Mouse (Mus musculus): Measurements from ENCODE around the gene Ccl4.

Ccl4 gene

DNA sequence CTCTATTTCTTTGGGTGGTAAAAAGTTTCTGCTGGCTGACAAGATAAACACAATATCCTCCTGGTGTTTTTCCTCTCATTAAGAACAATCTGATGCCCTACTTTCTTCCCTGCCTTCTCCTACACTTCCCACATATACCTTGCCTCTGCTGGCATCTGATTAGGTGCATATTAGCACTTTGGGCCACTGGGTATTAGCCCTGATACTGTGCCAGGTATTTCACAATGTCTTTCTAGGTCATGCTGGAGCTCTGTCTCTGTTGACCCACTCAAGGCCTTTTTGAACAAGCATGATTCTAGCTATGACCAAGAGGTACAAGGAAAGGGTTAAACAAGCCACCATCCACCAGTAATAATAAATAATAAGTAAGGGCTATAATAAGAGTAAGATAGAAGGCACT is 9.4 kb downstream of the Ccl4 start:
- in situ Hi-C loops (cut with MseI, MboI) = no loop called here

DNA sequence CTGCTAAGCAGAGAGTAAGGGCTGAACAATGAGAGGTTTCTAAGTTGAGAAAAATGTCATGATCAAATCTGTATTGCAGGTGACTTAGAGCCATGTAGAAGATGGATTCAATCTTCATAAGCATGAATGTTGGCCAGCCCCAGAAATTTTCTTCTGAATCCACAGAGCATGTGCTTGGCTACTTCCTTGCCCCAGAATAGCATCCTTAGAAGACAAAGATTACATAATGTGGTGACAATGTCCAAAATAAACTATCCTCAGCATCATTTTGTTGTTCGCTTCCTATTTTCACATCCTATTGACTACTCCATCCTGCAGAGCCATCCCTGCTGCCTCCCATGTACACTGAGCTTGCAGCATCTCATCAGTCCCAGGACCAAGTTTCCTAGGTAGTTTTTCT is 13.3 kb downstream of the Ccl4 start:
- in situ Hi-C loops (cut with MseI, MboI) = no loop called here

DNA sequence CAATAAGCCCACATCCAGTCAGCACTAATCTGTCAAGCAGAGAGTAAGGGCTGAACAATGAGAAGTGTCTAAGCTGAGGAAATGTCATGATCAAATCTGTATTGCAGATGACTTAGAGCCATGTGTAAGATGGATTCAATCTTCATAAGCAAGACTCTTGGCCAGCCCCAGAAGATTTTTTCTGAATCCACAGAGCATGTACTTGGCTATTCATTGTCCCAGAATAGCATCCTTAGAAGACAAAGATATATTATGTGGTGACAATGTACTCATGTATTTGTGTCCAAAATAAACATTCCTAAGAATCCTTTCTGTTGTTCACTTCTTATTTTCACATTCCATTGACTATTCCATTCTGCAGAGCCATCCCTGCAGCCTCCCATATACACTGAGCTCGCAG is 27.5 kb downstream of the Ccl4 start:
- in situ Hi-C loops (cut with MseI, MboI) = no loop called here

DNA sequence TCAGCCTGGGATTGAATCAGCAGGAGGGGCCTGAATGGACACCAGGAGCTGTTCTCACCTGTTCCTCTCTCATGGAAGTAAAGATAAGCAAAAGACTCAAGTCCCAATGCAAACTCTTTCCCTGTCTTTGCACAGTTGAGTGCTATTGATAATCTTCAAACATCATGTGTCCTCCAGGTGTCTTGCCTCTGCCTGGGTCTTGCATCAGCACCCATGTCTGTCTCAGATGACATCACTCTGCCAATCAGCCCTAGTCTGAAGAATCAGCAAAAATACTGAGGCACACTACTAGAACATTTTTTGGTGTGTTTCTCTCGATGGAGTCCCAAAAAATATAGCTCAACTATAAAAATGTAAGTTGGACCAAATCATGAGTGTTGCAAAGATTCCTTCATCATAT is 29.6 kb downstream of the Ccl4 start:
- in situ Hi-C loops (cut with MseI, MboI) = no loop called here

DNA sequence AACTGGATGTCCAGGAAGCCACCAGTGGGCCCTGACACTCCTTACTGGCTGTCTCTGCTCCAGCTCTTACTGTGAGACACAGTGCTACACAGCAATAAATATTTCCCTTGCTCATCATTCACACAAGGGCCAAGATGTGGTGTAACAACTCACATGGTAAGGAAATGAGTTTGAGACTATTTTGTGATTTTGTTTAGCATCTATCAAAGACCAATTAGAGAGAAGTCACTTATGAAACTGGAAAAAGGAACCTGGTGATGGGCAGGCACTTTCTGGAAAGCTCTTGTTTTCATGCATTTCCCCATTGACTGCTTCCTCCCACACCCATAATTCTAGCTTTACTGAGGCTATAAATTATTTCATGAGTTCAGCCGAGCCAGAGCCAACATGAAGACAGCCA is 41.3 kb downstream of the Ccl4 start, which contains the start of gene Wfdc17:
Wfdc17 (plus strand) TSS at position 287 of the 400 bp plus-strand sequence.
- in situ Hi-C loops (cut with MseI, MboI) = no loop called here

DNA sequence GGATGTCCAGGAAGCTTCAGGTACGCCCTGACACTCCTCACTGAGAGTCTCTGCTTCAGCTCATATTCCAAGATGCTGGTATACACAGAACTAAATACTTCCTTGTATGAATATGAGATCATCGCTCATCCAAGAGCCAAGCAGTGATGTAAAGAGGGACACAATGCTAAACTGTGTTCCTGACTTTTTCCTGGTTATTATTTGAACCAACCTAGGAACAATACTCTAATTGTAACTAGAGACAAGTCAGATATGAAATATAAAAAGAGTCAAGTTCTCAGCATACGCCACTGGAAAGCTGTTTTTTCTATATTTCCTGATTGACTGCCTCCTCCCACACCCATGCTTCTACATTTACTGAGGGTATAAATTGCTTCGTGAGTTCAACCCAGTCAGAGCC is 46.3 kb downstream of the Ccl4 start, which contains the start of gene Wfdc18:
Wfdc18 (plus strand) TSS at position 301 of the 400 bp plus-strand sequence.
- in situ Hi-C loops (cut with MseI, MboI) = no loop called here

DNA sequence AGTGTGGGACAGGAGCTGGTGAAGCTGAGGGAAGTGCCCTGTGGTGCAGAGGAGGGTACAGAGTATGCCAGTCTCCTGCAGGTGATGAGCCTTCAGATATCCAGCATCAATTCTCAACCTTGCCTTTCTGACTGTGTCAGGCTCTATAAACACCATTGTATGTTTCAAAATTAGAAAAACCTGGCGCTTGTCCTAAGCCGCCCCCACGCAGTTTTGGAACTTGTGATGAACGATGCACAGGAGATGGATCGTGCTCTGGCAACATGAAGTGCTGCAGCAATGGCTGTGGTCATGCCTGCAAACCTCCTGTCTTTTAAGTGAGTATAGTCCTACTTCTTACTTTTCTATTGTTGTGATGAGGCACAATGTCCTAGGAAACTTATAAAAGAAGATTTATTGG is 47.3 kb downstream of the Ccl4 start:
- in situ Hi-C loops (cut with MseI, MboI) = no loop called here

DNA sequence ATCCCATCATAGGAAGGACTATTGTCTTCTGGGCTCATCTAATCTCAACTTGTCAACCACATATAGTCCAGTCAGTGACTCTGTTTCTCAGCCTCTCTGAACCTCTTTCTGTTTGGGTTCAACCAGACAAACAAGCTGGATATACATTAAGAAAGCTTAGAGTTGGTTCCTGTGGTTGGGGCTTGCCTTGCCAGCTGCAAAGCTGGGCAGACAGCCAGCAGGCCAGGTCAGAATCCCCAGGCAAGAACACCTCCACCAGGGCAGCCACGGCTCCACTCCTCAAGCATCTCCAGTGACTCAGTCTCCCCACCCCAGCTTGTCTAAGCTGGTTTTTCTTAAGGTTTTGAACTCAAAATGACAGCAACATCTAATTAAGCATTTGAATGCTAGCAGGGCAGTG is 50.3 kb downstream of the Ccl4 start:
- in situ Hi-C loops (cut with MseI, MboI) = no loop called here

DNA sequence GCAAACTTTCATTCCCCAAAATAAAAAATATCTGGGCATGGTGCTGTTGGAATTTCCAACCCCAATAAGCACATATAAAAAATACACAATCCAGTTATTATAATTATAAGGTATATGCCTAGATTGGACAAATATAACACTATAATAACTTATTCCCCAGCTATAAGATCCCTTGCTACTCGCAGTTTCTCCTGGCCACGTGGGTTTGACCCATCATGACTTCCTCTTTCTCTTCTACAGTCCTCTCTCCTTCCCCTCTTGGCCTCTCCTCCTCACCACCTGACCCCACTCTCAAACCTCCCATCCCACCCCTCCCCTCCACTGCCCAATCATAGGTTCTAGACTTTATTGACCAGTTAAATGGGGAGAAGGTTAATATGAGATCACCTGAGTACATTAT is 51.5 kb downstream of the Ccl4 start:
- in situ Hi-C loops (cut with MseI, MboI) = no loop called here

All from mouse trophoblast stem cell (cell line).